Mouse (Mus musculus) hindbrain, postnatal 0 days (tissue): ENCODE data around the gene Clec4n. TPM values are rescaled to one million over a fixed set of nuclear protein-coding genes. Genes with fewer than 3 reads are reported as not detected.
A peak's percentile ranks its signal among the peaks of the same experiment; 100 is the strongest.
"Not testable (repeated sequence)": the region's sequence is repeated elsewhere in the genome, so short reads cannot be mapped to it uniquely, and the experiment has no call there.

Experiments used
- ATAC-seq: fragments of 200-750 bp; cut with Nextera tagmentation; 2 replicates; pipeline ENCODE4 v1.8.0; 2017; ENCODE audit warnings: mild to moderate bottlenecking, moderate TSS enrichment, moderate library complexity
- DNase-seq: peaks from one replicate; pipeline ENCODE4 v3.0.0-alpha.2; 2015; ENCODE audit warnings: low spot score
- H3K27ac ChIP-seq: fragments of 300-500 bp; sonication (generic); 2 replicates; pipeline ENCODE4 v1.5.1; 2014; ENCODE audit warnings: mild to moderate bottlenecking
- H3K27me3 ChIP-seq: fragments of 300-500 bp; sonication (generic); 2 replicates; pipeline ENCODE4 v1.6.1; 2014; ENCODE audit warnings: low read length, mixed read lengths; ENCODE audit not compliant: insufficient read depth
- H3K36me3 ChIP-seq: fragments of 300-500 bp; sonication (generic); 2 replicates; pipeline ENCODE4 v1.6.1; 2014; ENCODE audit warnings: low read length, mixed read lengths; ENCODE audit not compliant: insufficient read depth
- H3K4me1 ChIP-seq: fragments of 300-500 bp; sonication (generic); 2 replicates; pipeline ENCODE4 v1.6.1; 2014; ENCODE audit warnings: antibody characterized with exemption, low read length, mixed read lengths; ENCODE audit not compliant: insufficient read depth
- H3K4me2 ChIP-seq: fragments of 300-500 bp; sonication (generic); 2 replicates; pipeline ENCODE4 v1.6.1; 2014; ENCODE audit warnings: low read depth, mild to moderate bottlenecking, low read length, moderate library complexity, mixed read lengths
- H3K4me3 ChIP-seq: fragments of 300-500 bp; sonication (generic); 2 replicates; pipeline ENCODE4 v1.5.1; 2014; ENCODE audit warnings: low read length
- H3K9ac ChIP-seq: fragments of 300-500 bp; sonication (generic); replicated peaks from 2 replicates; pipeline ENCODE4 v1.6.1; 2014; ENCODE audit warnings: mild to moderate bottlenecking, low read length, moderate library complexity, mixed read lengths
- H3K9me3 ChIP-seq: fragments of 300-500 bp; sonication (generic); 2 replicates; pipeline ENCODE4 v1.6.1; 2016; ENCODE audit warnings: low read length, mixed read lengths
- CTCF ChIP-seq: IDR thresholded peaks from 2 replicates; pipeline ENCODE4 v1.5.1; 2016; ENCODE audit warnings: antibody characterized with exemption, control low read depth, low read depth
- WGBS: fragments of 180-500 bp; shearing (Covaris S2); extraction: QIAGEN DNeasy Blood & Tissue Kit; methylation state at CpG from one replicate; pipeline ENCODE4 v1.1.7; 2014; 5-methylcytosine and 5-hydroxymethylcytosine counted together
- polyA plus RNA-seq: library from polyadenylated mRNA; unstranded; fragments of >200 nt; fragmentation: Nextera tagmentation; extraction: Ambion mirVana; gene quantifications from 2 replicates; pipeline ENCODE4 v1.2.1, GENCODE M21; 2015
- total RNA-seq: library from RNA; depleted of rRNA; stranded (reverse); fragments of >200 nt; gene quantifications from 2 replicates; pipeline ENCODE4 v1.2.3, GENCODE M21; 2014

The Clec4n gene
- total and polyA plus RNA-seq, 2 experiments from 2014 or later, result 1.7 to 8.7 TPM

- Histone ChIP-seq H3K4me3 (no peak overlapping the region), H3K27ac (no peak overlapping the region), H3K4me1 (no peaks in the 10 kb centered on the region), H3K27me3 (no peaks in the 10 kb centered on the region), H3K36me3 (no peaks in the 10 kb centered on the region), H3K4me2 (no peak overlapping the region), H3K9ac (no peak overlapping the region), H3K9me3 (no peaks in the 10 kb centered on the region)
- no peak for ATAC-seq
- no peak for DNase-seq
- TF ChIP-seq CTCF, result no peak
Observed at GRCm38 (mm10) chr6:123237582-123237981, 7.9 kb downstream of the Clec4n start.

DNA sequence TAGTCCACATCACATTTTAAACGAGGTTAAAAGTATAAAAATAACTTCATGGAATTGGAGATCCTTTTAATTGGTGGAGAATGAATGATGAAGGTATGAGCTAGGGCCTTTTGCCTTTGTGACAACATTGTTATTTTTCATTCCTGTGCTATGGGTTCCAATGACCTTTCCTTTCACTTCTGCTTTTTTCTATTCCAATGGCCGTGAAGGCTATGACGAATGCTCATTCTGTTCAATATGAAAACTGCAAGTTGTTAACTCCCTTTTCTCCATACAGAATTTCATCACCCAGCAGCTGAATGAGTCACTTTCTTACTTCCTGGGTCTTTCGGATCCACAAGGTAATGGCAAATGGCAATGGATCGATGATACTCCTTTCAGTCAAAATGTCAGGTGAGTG, 14.6 kb downstream of the Clec4n start:
- Histone ChIP-seq H3K9me3 (no peaks in the 10 kb centered on the region), H3K27ac (no peak overlapping the region), H3K9ac (no peak overlapping the region), H3K4me3 (no peak overlapping the region), H3K4me1 (no peaks in the 10 kb centered on the region), H3K36me3 (no peaks in the 10 kb centered on the region), H3K27me3 (no peaks in the 10 kb centered on the region), H3K4me2 (no peak overlapping the region)
- ATAC-seq, result no peak
- DNase-seq, result no peak
- TF ChIP-seq CTCF, result no peak
- WGBS, result 87% methylated on average over 5 of the region's 5 CpGs

DNA sequence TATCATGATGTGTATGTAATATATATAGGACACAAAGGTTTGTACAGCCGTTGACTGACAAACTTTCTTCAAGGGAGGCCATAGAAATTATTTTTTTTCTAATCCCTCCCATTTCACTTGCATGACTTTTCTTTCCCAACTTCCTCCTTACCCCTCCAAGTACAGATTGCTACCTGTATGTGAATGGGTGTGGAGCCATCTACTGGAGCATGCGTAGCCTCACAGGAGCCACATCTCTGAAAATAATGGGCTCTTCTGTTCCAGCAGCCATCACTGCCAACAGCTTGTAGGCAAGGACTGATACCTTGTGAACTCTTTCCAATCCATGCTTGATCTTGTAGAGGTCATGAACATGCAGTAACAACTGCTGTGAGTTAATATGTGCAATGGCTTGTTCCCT, 19.2 kb downstream of the Clec4n start:
- not testable (repeated sequence) for ATAC-seq, H3K4me1 ChIP-seq, H3K9ac ChIP-seq, H3K36me3 ChIP-seq, H3K4me3 ChIP-seq, H3K9me3 ChIP-seq, H3K27ac ChIP-seq, DNase-seq, H3K27me3 ChIP-seq, H3K4me2 ChIP-seq
- WGBS, result 92% methylated on average over 2 of the region's 2 CpGs

- TF ChIP-seq CTCF, result no peak
- no peaks in the 10 kb centered on the region for H3K36me3 ChIP-seq
Observed at GRCm38 (mm10) chr6:123252735-123253134, 23.1 kb downstream of the Clec4n start.

DNA sequence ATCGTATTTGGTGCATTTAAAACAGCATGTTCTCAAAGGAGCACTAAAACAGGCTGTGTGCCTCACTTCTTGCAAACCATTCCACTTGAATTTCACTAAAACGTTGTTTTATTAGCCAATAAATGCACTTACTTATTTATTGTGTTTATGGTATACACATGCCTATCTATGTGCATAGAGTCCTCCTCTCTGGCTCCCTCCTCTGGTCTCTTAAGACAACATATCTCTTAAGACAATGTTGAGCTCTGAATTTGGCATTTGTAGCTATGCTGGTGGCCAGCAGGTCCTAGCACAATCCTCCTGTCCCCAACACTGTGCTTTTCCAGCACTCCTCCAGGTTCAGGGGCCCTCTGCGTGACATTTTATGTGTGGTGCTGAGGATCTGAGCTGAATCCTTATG, 29.3 kb downstream of the Clec4n start:
- H3K27me3 ChIP-seq, result no peaks in the 10 kb centered on the region
- no peak overlapping the region for H3K4me2 ChIP-seq
- DNase-seq (peak; percentile 15), ATAC-seq (no peak)
- H3K9me3 ChIP-seq, result no peaks in the 10 kb centered on the region
- H3K9ac ChIP-seq, result no peak overlapping the region
- 78% methylated on average over 3 of the region's 3 CpGs for WGBS
- H3K36me3 ChIP-seq, result no peaks in the 10 kb centered on the region
- peak; percentile 22; the same call in 1 of the 2 replicates for TF ChIP-seq CTCF
- no peak overlapping the region for H3K27ac ChIP-seq
- no peak overlapping the region for H3K4me3 ChIP-seq
- no peaks in the 10 kb centered on the region for H3K4me1 ChIP-seq

More at GRCm38 (mm10) chr6:123252735-123253134, 23.1 kb downstream of the Clec4n start:
- Histone ChIP-seq H3K4me3 (no peak overlapping the region), H3K4me2 (no peak overlapping the region), H3K27ac (no peak overlapping the region), H3K9ac (no peak overlapping the region), H3K4me1 (no peaks in the 10 kb centered on the region), H3K9me3 (no peaks in the 10 kb centered on the region), H3K27me3 (no peaks in the 10 kb centered on the region)
- DNase-seq (no peak), ATAC-seq (no peak)

DNA sequence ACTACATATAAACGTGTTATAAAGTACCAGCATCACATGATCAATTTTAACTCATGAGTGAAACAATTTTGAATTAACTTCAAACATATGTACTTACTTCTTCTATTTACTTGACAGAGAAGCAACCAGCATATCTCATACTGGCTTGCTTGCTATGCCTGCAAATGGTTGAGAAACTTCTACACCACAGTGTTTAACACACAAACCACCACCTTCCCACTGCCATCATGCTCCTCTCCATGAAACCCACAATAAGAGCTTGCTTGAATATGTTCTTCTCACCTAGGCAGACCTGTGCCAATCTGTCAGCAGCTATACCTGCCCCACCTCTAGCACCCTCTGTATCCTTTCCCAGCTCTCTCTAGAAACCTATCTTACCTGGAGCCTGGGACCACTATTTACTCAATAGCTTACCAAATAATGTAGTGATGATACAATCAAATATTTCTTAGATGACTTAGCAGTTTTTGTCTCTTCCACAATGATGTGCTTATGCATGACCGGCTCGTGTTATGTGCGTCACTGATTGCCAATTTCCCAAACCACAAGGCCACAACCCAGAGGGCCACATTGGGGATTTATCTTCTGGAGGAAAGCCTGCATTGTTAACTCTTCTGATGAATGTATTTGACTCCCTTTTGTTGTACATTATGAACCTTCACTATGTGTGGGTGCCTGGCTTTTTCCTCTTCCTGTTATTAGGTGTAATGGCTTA, 30.4 kb downstream of the Clec4n start:
- H3K4me3 ChIP-seq, result no peak overlapping the region
- no peak overlapping the region for H3K9ac ChIP-seq
- DNase-seq, result no peak
- no peaks in the 10 kb centered on the region for H3K9me3 ChIP-seq
- ATAC-seq, result no peak
- WGBS, result 86% methylated on average over 4 of the region's 4 CpGs
- H3K36me3 ChIP-seq, result no peaks in the 10 kb centered on the region
- no peaks in the 10 kb centered on the region for H3K27me3 ChIP-seq
- no peak overlapping the region for H3K4me2 ChIP-seq
- TF ChIP-seq CTCF, result no peak
- H3K4me1 ChIP-seq, result no peaks in the 10 kb centered on the region
- no peak overlapping the region for H3K27ac ChIP-seq

DNA sequence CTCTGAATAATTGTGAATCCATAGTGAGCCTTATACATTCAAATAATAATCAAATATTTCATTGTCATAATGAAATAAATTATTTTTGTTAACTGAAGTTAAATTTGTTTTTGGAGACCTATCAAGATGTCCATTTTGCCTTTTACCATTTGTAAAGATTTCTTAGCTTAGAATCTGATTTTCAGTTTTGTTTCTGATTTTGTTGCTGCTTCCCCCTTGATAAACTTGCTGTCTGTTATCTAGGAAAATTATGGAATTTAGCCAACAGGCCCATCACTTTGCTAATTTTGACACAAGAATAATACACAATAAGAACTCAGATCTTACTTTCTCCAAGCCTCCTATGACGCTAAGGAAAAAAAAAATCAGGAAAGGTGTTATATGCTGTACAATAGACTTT, 31.2 kb downstream of the Clec4n start:
- ATAC-seq (no peak), DNase-seq (no peak)
- Histone ChIP-seq H3K4me2 (no peak overlapping the region), H3K27me3 (no peaks in the 10 kb centered on the region), H3K36me3 (no peaks in the 10 kb centered on the region), H3K27ac (no peak overlapping the region), H3K4me3 (no peak overlapping the region), H3K4me1 (no peaks in the 10 kb centered on the region), H3K9me3 (no peaks in the 10 kb centered on the region), H3K9ac (no peak overlapping the region)
- WGBS, result 88% methylated on average over 1 of the region's 1 CpGs
- TF ChIP-seq CTCF, result no peak
